Mouse (Mus musculus) retina, embryonic 14.5 days (tissue): Measurements from ENCODE around the gene Zfp606.

Experiments
- DNase-seq: peaks from one replicate; pipeline ENCODE4 v3.0.0-alpha.2; 2015; ENCODE audit warnings: low spot score

The Zfp606 gene

GRCm38 (mm10) chr7:12478158-12479008, at the start of gene Zfp606:
TSS of gene Zfp606 (plus strand) at chr7:12478293.
- peak; percentile 93 for DNase-seq

DNA sequence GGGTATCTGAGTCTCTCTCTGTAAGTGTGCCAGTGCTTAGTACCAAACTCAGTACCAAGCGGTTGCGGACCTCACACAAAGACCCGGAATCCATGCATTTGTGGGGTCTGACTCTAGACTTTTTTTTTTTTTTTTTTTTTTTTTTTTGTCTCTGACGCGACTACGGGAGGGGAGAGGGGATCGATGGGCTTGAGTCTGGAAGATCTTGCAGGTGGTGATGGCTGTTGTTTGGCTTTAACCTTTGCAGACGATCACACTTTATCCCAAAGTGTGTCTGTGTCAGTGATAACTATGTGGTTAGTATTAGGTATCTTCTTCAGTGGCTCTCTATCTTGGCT, 885 bp downstream of the Zfp606 start:
- peak; percentile 30 for DNase-seq

GRCm38 (mm10) chr7:12479525-12479924, 1.4 kb downstream of the Zfp606 start:
- no peak for DNase-seq

DNA sequence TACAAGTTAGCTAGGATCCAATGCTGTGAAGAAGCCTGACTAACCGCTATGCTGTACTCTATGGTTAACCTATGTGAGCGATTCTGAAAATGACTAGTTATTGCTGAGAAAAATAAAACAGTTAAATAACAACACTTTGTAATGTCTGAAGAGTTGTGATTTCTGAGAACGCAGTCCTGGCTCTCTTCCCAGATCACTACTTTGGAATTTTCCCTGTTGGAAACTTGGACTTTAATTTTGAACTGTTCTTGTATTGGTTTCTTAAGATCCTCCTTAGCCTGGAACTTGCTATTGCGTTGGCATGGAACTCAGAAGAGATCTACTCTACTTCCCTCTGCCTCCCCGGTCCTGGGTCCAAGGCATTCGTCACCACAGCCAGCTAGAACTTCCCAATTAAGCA, 5.7 kb downstream of the Zfp606 start:
- no peak for DNase-seq

DNA sequence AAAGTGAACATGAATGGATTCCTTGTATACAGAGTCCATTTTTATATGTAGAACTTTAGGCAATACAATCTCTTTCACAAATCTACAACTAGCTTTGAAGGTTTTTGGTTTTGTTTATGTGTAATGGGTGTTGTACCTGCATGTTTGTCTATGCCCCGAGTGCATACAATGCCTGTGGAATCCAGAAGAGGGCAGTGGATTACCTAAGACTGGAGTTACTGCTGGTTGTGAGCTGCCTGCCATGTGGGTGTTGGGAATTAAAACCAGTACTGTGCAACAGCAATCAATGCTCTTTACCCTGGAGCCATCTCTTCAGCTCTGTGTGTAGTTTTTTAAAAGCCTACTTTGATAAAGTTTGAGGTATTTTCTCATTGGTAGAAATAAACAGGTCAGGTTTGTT, 7.9 kb downstream of the Zfp606 start:
- no peak for DNase-seq

- no peak for DNase-seq
Observed at GRCm38 (mm10) chr7:12486691-12487090, 8.6 kb downstream of the Zfp606 start.

GRCm38 (mm10) chr7:12510913-12511312, 32.8 kb downstream of the Zfp606 start:
- no peak for DNase-seq

DNA sequence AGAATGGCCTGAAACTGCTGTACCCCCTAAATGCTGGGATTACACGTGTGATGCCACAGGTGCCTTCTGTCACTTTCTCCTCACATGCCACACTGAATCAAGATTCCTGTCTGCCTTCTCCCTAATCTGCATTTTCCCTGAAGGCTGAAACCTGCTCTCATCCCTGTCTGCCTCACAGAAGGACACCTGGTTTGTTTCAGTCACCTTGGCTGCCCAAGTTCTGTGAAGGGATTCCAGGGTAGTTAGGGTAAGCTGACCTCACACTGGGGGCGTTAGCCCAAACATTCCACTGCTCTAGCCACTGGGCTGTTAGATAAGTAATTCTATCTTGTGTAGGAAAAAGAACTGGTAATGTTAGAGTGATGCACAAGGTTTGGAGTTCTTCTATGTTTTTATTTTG, 34.1 kb downstream of the Zfp606 start, which contains the start of gene 2900092C05Rik:
Gene 2900092C05Rik (plus strand): TSS at position 301 of the 400 bp plus-strand sequence.
- no peak for DNase-seq
